Mouse (Mus musculus): ENCODE data around the gene Mfsd9. TPM values are rescaled to one million over a fixed set of nuclear protein-coding genes. Genes with fewer than 3 reads are reported as not detected.

The Mfsd9 gene
- polyA plus RNA-seq, 1 experiment: 1.2 TPM

DNA sequence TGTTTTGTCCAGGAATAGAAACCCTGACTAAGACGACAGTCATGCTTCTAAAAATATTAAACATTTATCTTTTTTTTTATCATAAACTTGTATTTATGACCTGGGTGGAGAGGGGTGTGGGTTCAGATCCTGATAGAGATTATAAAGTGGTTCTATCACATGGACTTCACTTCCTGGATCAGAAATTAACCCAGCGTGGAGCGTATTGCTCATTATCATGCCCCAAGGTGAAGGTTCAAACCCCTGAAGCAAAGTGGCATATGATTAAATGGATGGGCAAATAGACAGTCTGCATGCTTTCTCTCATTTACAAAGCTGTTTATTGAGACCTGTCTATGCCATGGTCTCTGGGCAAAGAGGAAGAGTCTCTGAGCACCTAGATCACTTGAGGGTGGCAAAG is 13.7 kb downstream of the Mfsd9 start:
- TF ChIP-seq CEBPB (IDR thresholded peaks at IDR 0.05; ENCODE audit: low read depth) (no peak), MAX (IDR thresholded peaks at IDR 0.05) (no peak)
- Histone ChIP-seq H3K27me3 (ENCODE audit: control insufficient read depth, insufficient read depth, insufficient read length) (no peaks in the 10 kb centered on the region), H3K79me2 (ENCODE audit: control insufficient read depth, insufficient read depth) (no peaks in the 10 kb centered on the region), H3ac (ENCODE audit: control insufficient read depth, insufficient read length, low read depth) (no peak overlapping the region), H3K79me3 (ENCODE audit: low read depth) (no peaks in the 10 kb centered on the region), H3K36me3 (ENCODE audit: control insufficient read depth, insufficient read depth) (no peaks in the 10 kb centered on the region), H3K4me3 (ENCODE audit: insufficient read depth, poor library complexity, severe bottlenecking) (no peak overlapping the region)

DNA sequence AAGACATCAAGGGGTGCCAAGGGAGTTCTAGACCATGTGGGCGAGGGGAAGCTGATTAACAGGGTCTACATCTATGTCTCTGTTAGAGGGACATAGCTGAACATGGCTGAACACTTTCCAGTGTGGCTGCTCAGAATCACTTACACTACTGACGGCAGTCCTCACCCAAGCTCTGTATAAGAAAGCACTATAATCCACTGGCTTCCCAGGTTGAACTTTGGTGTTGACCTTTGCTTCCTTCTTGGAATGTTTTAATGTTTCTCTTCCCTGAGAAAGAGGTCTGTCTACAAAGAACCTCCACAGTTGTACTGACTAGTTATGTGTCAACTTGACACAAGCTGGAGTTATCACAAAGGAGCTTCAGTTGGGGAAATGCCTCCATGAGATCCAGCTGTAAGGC is 14.4 kb downstream of the Mfsd9 start:
- Histone ChIP-seq H3K27me3 (ENCODE audit: control insufficient read depth, insufficient read depth, insufficient read length) (no peaks in the 10 kb centered on the region), H3K36me3 (ENCODE audit: control insufficient read depth, insufficient read depth) (no peaks in the 10 kb centered on the region), H3K79me3 (ENCODE audit: low read depth) (no peaks in the 10 kb centered on the region), H3ac (ENCODE audit: control insufficient read depth, insufficient read length, low read depth) (no peak overlapping the region), H3K4me3 (ENCODE audit: insufficient read depth, poor library complexity, severe bottlenecking) (no peak overlapping the region), H3K79me2 (ENCODE audit: control insufficient read depth, insufficient read depth) (no peaks in the 10 kb centered on the region)
- TF ChIP-seq CEBPB (IDR thresholded peaks at IDR 0.05; ENCODE audit: low read depth) (no peak), USF1 (IDR thresholded peaks at IDR 0.05; ENCODE audit: low read depth) (no peak), FOSL1 (IDR thresholded peaks at IDR 0.05; ENCODE audit: insufficient read depth, low read length, poor library complexity, severe bottlenecking) (no peak), MYOG (IDR thresholded peaks at IDR 0.05; ENCODE audit: control insufficient read depth, extremely low read depth, insufficient read length) (no peak), MAX (IDR thresholded peaks at IDR 0.05) (no peak), MYOD1 (IDR thresholded peaks at IDR 0.05; ENCODE audit: control insufficient read depth, insufficient read length, low read depth) (no peak), CTCF (IDR thresholded peaks at IDR 0.05; ENCODE audit: control insufficient read depth, insufficient read depth, insufficient read length) (no peak)

DNA sequence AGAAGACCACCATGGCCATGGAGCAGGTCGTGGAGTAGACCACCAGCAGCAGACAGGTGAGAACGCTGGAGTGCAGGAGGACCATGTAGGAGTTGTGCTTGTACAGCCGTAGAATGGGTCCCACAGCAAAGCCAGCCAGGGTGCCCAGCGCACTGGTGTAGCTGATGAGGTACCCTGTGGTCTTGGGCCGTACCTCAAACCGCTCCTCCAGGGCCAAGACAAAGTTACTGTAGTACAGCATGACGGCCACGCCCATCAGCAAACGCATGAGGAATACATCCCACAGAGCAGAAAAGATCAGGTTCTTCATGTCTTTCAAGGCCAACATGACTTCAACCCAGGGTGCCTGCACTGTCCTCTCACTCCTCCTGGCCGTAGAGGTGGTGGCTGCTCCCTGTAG is 16.4 kb downstream of the Mfsd9 start:
- H3ac ChIP-seq (ENCODE audit: control insufficient read depth, insufficient read length, low read depth): no peak overlapping the region
- H3K4me3 ChIP-seq (ENCODE audit: insufficient read depth, poor library complexity, severe bottlenecking): no peak overlapping the region
- no peaks in the 10 kb centered on the region for H3K27me3 ChIP-seq (ENCODE audit: control insufficient read depth, insufficient read depth, insufficient read length)
- no peaks in the 10 kb centered on the region for H3K79me2 ChIP-seq (ENCODE audit: control insufficient read depth, insufficient read depth)
- TF ChIP-seq FOSL1 (IDR thresholded peaks at IDR 0.05; ENCODE audit: insufficient read depth, low read length, poor library complexity, severe bottlenecking) (no peak), USF1 (IDR thresholded peaks at IDR 0.05; ENCODE audit: low read depth) (no peak), CEBPB (IDR thresholded peaks at IDR 0.05; ENCODE audit: low read depth) (no peak), MAX (IDR thresholded peaks at IDR 0.05) (no peak), CTCF (IDR thresholded peaks at IDR 0.05; ENCODE audit: control insufficient read depth, insufficient read depth, insufficient read length) (no peak), MYOD1 (IDR thresholded peaks at IDR 0.05; ENCODE audit: control insufficient read depth, insufficient read length, low read depth) (no peak), MYOG (IDR thresholded peaks at IDR 0.05; ENCODE audit: control insufficient read depth, extremely low read depth, insufficient read length) (no peak)
- no peaks in the 10 kb centered on the region for H3K79me3 ChIP-seq (ENCODE audit: low read depth)
- H3K36me3 ChIP-seq (ENCODE audit: control insufficient read depth, insufficient read depth): no peaks in the 10 kb centered on the region

DNA sequence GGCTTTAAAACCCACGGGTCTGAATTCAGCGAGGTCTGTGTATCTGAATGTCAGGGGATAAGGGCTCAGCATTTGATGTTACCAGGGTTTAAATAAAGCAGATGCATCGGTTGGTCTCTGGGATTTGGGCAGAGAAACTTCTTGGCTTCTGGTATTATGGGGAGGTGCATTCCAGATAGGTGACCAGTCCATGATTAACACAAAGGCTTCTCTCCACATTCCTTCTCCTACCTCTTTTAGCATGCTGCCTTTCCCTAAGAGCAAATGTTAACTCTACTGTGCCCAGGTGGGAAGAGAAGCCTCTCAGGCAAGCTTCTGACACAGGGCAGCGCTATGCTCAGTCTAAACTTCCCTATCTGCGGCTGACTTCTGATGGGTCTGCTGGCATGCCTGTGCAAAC is 17.3 kb downstream of the Mfsd9 start:
- H3K27me3 ChIP-seq (ENCODE audit: control insufficient read depth, insufficient read depth, insufficient read length): no peaks in the 10 kb centered on the region
- H3ac ChIP-seq (ENCODE audit: control insufficient read depth, insufficient read length, low read depth): no peak overlapping the region
- TF ChIP-seq CTCF (IDR thresholded peaks at IDR 0.05; ENCODE audit: control insufficient read depth, insufficient read depth, insufficient read length): no peak
- no peak for TF ChIP-seq USF1 (IDR thresholded peaks at IDR 0.05; ENCODE audit: low read depth)
- TF ChIP-seq MYOD1 (IDR thresholded peaks at IDR 0.05; ENCODE audit: control insufficient read depth, insufficient read length, low read depth): no peak
- TF ChIP-seq MAX (IDR thresholded peaks at IDR 0.05): no peak
- TF ChIP-seq CEBPB (IDR thresholded peaks at IDR 0.05; ENCODE audit: low read depth): no peak
- no peak for TF ChIP-seq MYOG (IDR thresholded peaks at IDR 0.05; ENCODE audit: control insufficient read depth, extremely low read depth, insufficient read length)
- no peak for TF ChIP-seq FOSL1 (IDR thresholded peaks at IDR 0.05; ENCODE audit: insufficient read depth, low read length, poor library complexity, severe bottlenecking)
- H3K79me3 ChIP-seq (ENCODE audit: low read depth): no peaks in the 10 kb centered on the region
- H3K79me2 ChIP-seq (ENCODE audit: control insufficient read depth, insufficient read depth): no peaks in the 10 kb centered on the region
- no peak overlapping the region for H3K4me3 ChIP-seq (ENCODE audit: insufficient read depth, poor library complexity, severe bottlenecking)
- no peaks in the 10 kb centered on the region for H3K36me3 ChIP-seq (ENCODE audit: control insufficient read depth, insufficient read depth)

DNA sequence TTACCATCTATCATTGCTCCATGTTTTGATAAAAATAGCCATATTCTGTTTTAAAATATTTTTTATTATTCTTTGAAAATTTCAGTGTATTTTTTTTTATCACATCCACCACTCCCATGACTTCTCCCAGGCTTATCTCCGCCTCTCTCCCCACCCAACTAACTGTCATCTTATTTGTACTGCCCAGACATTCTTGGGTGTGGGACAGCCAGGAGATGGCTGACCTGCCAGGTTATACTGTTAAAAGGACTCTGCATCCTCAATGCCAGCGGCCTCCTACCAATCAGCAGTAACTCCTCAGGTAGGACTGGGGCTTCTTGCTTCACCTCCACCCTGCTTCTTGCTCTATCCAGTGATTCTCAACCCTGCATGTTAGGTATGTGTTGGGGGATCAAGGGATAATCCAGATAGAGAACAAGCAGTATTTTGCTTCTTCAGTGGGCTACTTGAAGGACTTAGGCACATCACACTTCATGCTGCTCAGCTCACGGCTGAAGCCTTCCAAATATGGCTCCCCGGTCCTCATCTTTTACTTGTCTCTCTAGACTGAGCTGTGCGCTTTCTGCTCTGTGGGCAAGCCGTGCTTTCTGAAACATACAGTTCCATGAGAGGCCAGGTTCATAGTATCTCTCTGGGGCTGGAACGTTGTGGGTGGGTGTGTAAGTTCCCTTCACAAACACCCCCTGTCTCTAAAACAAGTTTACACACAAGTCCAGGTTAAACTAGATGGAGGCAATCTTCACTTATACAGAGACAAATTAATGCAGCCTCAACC is 19.1 kb downstream of the Mfsd9 start:
- Histone ChIP-seq H3K79me3 (ENCODE audit: low read depth) (no peaks in the 10 kb centered on the region), H3K79me2 (ENCODE audit: control insufficient read depth, insufficient read depth) (no peaks in the 10 kb centered on the region), H3ac (ENCODE audit: control insufficient read depth, insufficient read length, low read depth) (no peak overlapping the region), H3K27me3 (ENCODE audit: control insufficient read depth, insufficient read depth, insufficient read length) (no peaks in the 10 kb centered on the region), H3K36me3 (ENCODE audit: control insufficient read depth, insufficient read depth) (no peaks in the 10 kb centered on the region), H3K4me3 (ENCODE audit: insufficient read depth, poor library complexity, severe bottlenecking) (no peak overlapping the region)
- TF ChIP-seq CTCF (IDR thresholded peaks at IDR 0.05; ENCODE audit: control insufficient read depth, insufficient read depth, insufficient read length): no peak
- TF ChIP-seq USF1 (IDR thresholded peaks at IDR 0.05; ENCODE audit: low read depth): no peak
- no peak for TF ChIP-seq FOSL1 (IDR thresholded peaks at IDR 0.05; ENCODE audit: insufficient read depth, low read length, poor library complexity, severe bottlenecking)
- no peak for TF ChIP-seq MYOG (IDR thresholded peaks at IDR 0.05; ENCODE audit: control insufficient read depth, extremely low read depth, insufficient read length)
- no peak for TF ChIP-seq MYOD1 (IDR thresholded peaks at IDR 0.05; ENCODE audit: control insufficient read depth, insufficient read length, low read depth)
- no peak for TF ChIP-seq CEBPB (IDR thresholded peaks at IDR 0.05; ENCODE audit: low read depth)
- no peak for TF ChIP-seq MAX (IDR thresholded peaks at IDR 0.05)
